Mouse (Mus musculus) layer of hippocampus, adult 11-12 months (tissue): ENCODE results near the gene Rbl2.

Experiments
- DNase-seq: peaks from one replicate; pipeline ENCODE4 v3.0.0; 2022; ENCODE audit warnings: low spot score

Rbl2 gene

DNA sequence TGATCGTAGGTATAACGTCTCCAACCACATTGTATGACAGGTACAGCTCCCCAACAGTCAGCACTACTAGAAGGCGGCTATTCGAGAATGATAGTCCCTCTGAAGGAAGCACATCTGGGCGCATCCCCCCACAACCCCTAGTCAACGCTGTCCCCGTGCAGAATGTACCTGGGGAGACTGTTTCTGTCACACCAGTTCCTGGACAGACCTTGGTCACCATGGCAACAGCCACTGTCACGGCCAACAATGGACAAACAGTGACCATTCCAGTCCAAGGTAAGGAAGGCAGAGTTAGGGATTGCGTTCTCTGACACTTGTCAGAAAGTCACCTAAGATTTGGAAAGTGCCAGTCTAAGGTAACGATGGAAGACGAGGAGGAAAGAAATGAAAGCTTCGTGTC, 36.4 kb downstream of the Rbl2 start:
- DNase-seq = no peak

DNA sequence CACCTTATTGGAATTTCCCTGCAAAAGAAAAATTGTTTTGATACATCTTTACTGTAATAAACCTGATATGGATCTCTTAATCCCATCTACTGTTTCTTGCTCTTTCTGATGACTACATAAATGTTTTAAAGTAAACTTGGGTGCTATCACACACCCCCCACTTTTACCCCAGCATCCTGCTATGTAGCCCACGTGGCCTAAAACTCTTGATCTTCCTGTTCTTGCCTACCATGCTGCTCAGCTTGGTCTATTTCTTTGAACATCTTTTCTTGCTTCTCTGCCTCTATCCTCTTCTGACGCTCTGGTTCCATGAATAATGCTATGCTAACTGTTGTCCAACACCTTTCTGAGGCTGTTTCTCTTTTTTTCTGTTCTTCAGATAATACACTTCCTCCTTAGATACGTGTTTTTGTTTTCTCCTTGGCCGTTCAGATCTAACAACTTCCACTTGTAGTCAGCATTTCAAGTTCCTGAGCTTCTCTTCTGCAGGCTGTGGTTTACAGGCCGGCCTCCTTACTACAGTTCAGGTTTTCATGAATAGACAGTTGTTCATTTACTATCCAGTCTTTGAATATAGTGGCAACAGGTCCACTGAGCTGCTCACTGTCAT, 42.1 kb downstream of the Rbl2 start:
- no peak for DNase-seq

GRCm38 (mm10) chr8:91114428-91114827, 44.6 kb downstream of the Rbl2 start:
- no peak for DNase-seq

- DNase-seq = no peak
Observed at GRCm38 (mm10) chr8:91114910-91115309, 45.1 kb downstream of the Rbl2 start.

- no peak for DNase-seq
Observed at GRCm38 (mm10) chr8:91117537-91117936, 47.7 kb downstream of the Rbl2 start.

- DNase-seq = no peak
Observed at GRCm38 (mm10) chr8:91118131-91118530, 48.3 kb downstream of the Rbl2 start.

DNA sequence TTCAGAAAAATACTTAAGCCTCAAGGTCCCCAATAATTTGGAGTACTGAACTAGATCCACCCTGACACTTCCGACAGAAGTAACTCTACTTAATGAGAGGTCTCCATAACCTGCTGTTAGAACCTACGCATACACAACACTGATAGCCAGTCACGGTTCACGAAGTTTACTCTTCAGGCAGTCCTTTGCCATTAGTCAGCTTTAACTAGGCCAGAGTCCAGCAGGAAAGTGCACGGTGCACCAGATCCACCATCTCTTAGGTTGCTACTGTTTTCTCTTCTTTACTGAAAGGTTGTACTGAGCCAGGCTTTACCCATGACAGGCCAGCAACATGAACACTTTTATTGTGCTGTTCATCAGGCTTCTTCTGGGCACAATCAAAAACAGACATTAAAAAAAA, 54.5 kb downstream of the Rbl2 start:
- no peak for DNase-seq

GRCm38 (mm10) chr8:91126786-91127185, 56.9 kb downstream of the Rbl2 start:
- peak; percentile 57 for DNase-seq

GRCm38 (mm10) chr8:91132731-91133130, 62.9 kb downstream of the Rbl2 start:
- no peak for DNase-seq

DNA sequence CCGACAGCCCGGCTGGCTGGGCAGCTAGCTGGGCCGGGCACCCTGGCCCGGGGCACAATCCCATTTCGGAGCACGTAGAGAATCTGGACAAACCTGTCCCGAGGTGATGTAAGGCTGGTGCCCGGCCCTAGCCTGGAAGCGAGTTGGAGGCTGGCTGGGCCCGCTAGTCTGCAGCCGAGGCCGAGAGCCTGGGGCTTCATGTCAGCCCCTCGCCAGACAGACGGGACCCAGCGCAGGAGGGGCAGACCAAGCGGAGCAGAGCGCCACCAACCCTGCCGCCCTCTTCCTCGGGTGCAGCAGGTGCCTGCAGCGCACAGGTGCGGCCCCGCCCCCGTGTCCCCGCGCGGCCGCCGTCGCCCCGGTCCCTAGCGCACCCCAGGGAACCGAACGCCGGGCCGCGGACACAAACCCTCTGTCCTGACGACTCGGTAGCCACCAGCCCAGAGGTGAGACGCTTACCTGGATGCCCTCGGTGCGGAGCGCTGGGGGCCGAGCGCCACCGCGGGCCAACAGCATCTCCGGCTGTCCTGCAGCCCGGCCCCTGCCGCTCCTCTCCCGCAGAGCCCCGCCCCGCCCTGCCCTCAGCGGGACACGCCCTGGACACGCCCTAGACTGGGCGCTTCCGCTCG, 63.7 kb downstream of the Rbl2 start:
- DNase-seq = no peak

- peak; percentile 100 for DNase-seq
Observed at GRCm38 (mm10) chr8:91134070-91134475, 64.2 kb downstream of the Rbl2 start.

GRCm38 (mm10) chr8:91134659-91135058, 64.8 kb downstream of the Rbl2 start:
- DNase-seq = no peak

GRCm38 (mm10) chr8:91135308-91136181, 65.7 kb downstream of the Rbl2 start:
- no peak for DNase-seq

DNA sequence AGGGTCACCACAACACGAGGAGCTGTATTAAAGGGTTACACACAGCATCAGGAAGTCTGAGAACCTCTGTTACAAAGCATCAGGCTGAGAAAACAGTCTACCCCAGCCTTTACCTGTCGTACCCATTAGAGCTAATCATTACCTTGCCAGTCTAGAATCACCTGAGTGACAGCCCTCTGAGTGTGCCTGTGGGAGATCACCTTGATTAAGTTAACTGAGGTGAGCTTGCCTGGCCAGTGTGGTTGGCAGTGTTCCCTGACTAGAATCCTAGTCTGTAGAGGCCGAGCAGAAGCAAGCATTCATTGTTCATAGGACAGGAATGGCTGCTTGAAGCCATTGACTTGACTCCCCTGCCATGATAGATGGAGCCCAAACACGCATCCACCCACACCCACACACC, 71.0 kb downstream of the Rbl2 start:
- no peak for DNase-seq

- DNase-seq = peak; percentile 52
Observed at GRCm38 (mm10) chr8:91147715-91148114, 77.9 kb downstream of the Rbl2 start.

DNA sequence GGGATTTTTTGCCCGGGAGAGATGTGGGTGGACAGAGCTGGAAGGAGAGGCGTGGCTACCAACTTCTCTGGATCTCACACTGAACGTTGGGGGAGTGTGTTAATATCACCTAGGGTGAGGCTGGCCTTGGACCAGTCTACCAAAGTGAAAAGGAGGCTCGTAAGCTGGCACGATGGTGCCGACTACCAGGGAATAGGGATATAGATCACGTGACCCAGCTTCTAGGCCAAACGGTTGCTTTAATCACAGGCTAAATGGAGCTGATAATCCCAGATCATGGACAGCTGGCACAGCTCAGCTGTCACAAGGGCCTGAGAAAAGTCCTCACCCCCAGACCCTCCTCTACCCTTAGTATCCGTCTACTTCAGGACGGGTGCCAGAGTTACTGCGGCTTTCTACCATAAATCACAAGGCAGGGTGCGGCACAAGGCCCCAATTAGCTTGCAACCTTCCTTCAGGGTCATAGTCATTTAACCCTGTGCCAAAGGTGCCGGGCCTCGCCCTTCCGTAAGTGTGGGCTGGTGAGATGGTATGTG, 78.9 kb downstream of the Rbl2 start:
- no peak for DNase-seq

DNA sequence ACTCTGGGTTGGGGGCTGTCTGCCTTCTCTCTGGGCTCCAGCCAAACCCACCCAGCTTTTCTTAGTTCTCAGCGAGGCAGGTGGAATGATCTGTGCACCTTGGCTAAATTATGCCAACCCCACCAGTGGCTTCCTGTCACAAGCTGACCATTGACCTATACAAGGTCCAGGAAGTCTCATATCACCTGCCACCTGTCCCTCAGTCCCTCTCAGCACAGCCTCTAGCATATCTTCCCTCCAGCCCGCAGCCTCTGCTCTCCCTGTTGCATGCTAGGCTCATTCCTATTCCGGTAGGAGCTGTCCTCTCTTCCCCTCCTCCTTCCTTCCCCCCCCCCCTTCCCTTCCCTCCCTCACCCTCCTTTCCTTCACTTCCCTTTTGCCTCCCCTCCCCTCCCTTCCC, 79.4 kb downstream of the Rbl2 start:
- no peak for DNase-seq

GRCm38 (mm10) chr8:91151531-91151930, 81.7 kb downstream of the Rbl2 start:
- no peak for DNase-seq

- no peak for DNase-seq
Observed at GRCm38 (mm10) chr8:91153831-91154230, 84.0 kb downstream of the Rbl2 start.

DNA sequence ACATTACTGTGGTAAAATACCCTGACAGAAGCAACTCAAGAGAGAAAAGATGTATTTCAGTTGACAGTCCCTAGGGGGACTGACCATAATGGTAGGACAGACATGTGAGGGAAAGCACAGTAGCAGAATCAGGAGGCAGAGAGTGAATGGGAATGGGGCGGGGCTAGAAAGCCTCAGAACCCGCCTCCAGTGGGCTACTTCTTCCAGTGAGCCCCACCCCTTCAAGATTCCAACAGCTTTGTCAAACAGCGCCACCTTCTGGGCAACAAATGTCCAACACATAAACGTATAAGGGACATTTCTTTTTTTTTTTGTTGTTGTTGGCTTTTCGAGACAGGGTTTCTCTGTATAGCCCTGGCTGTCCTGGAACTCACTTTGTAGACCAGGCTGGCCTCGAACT, 84.7 kb downstream of the Rbl2 start:
- DNase-seq = no peak

- no peak for DNase-seq
Observed at GRCm38 (mm10) chr8:91158617-91159016, 88.8 kb downstream of the Rbl2 start.

- no peak for DNase-seq
Observed at GRCm38 (mm10) chr8:91159959-91160800, 90.3 kb downstream of the Rbl2 start.
